Mouse (Mus musculus) bone marrow, adult 2 months (tissue): ENCODE data around the gene Crym.

Experiments used
- CTCF ChIP-seq: fragments of 200-500 bp; IDR thresholded peaks from 2 replicates; pipeline ENCODE4 v1.5.1; 2011; ENCODE audit warnings: low read length, control low read depth; ENCODE audit not compliant: control insufficient read depth, insufficient read depth
- POLR2A ChIP-seq: fragments of 200-500 bp; IDR thresholded peaks from 2 replicates; pipeline ENCODE4 v1.6.1; 2011; ENCODE audit warnings: low read depth, mild to moderate bottlenecking, control low read depth, low read length, borderline replicate concordance; ENCODE audit not compliant: control insufficient read depth

- no peak for TF ChIP-seq CTCF
- TF ChIP-seq POLR2A = no peak
Measured at GRCm38 (mm10) chr7:120157575-120158061, 44.3 kb downstream of the Crym start.
